ENCODE assay signal across 8 mouse cellular contexts in genomic region chr2:21367345-21368111, GRCm38 (mm10). TPM values are rescaled to one million over a fixed set of nuclear protein-coding genes. Genes with fewer than 3 reads are reported as not detected.
DNase-seq lines count a peak whose midpoint lies in the region; ATAC-seq and TF ChIP-seq lines count a peak whose summit lies in the region.

Gene Gpr158 (plus strand): TSS chr2:21367542.

- 3% methylated on average over 43 of the region's 43 CpGs for WGBS in hindbrain, embryonic 11.5 days
- WGBS in lung, embryonic 14.5 days = 4% methylated on average over 43 of the region's 43 CpGs

- no peak within 1 kb of the TSS for H3K27ac ChIP-seq in hindbrain, embryonic 11.5 days (ENCODE audit: low read depth, low read length)
- no peak within 1 kb of the TSS for H3K27ac ChIP-seq in lung, embryonic 14.5 days (ENCODE audit: low read depth)

- H3K4me2 ChIP-seq in hindbrain, embryonic 11.5 days (replicated peaks; ENCODE audit: low read depth, low read length) = peak within 1 kb of the TSS; percentile 55
- peak within 1 kb of the TSS; percentile 62 for H3K4me2 ChIP-seq in lung, embryonic 14.5 days

- H3K27me3 ChIP-seq in hindbrain, embryonic 11.5 days (ENCODE audit: control insufficient read depth, insufficient read depth, low read length) = peaks cover 18% of the 10 kb centered on the region; the same call in 1 of the 2 replicates
- peaks cover 19% of the 10 kb centered on the region for H3K27me3 ChIP-seq in lung, embryonic 14.5 days (ENCODE audit: insufficient read depth, low read length)

- H3K4me1 ChIP-seq in hindbrain, embryonic 11.5 days (replicated peaks; ENCODE audit: control insufficient read depth, insufficient read depth, low read length) = peaks cover 2% of the 10 kb centered on the region; the same call in 1 of the 2 replicates
- H3K4me1 ChIP-seq in lung, embryonic 14.5 days (ENCODE audit: insufficient read depth) = no peaks in the 10 kb centered on the region

- no peaks in the 10 kb centered on the region for H3K9me3 ChIP-seq in hindbrain, embryonic 11.5 days (ENCODE audit: control insufficient read depth, low read length)
- no peaks in the 10 kb centered on the region for H3K9me3 ChIP-seq in lung, embryonic 14.5 days (ENCODE audit: low read depth, low read length)

- no peaks in the 10 kb centered on the region for H3K36me3 ChIP-seq in hindbrain, embryonic 11.5 days (ENCODE audit: control insufficient read depth, insufficient read depth, low read length)
- H3K36me3 ChIP-seq in lung, embryonic 14.5 days (ENCODE audit: insufficient read depth) = no peaks in the 10 kb centered on the region

- H3K9ac ChIP-seq in hindbrain, embryonic 11.5 days (ENCODE audit: low read depth, low read length) = 0 out of 2 replicates have a peak within 1 kb of the TSS, but pooled peaks have one; percentile 21
- no peak within 1 kb of the TSS for H3K9ac ChIP-seq in lung, embryonic 14.5 days

- no peak for TF ChIP-seq CTCF in lung, embryonic 14.5 days (IDR thresholded peaks at IDR 0.05; ENCODE audit: low read depth)

- peak; percentile 27 for DNase-seq in NIH3T3 (ENCODE audit: low read depth)
- peak; percentile 96 for DNase-seq in cerebellum, adult 9-11 months
- DNase-seq in frontal cortex, postnatal 10 days (ENCODE audit: low spot score in 2 of 2) = peak; percentile 81 to 86
- DNase-seq in hindbrain, embryonic 11.5 days (ENCODE audit: low spot score) = peak; percentile 91
- DNase-seq in layer of hippocampus, adult 8-10 months (ENCODE audit: low spot score in 2 of 2) = peak; percentile 87 to 90
- peak; percentile 93 for DNase-seq in lung, embryonic 14.5 days
- DNase-seq in ovary, postnatal 36 days (ENCODE audit: low spot score) = peak; percentile 76
- peak; percentile 74 for DNase-seq in yolk sac, embryonic 10.5 days (ENCODE audit: low spot score)

- H3K4me3 ChIP-seq in hindbrain, embryonic 11.5 days (ENCODE audit: low read depth, low read length) = peak within 1 kb of the TSS; percentile 44
- H3K4me3 ChIP-seq in lung, embryonic 14.5 days (ENCODE audit: low read depth, low read length) = peak within 1 kb of the TSS; percentile 29

- ATAC-seq in hindbrain, embryonic 11.5 days (ENCODE audit: low FRiP score) = peak; percentile 99
- ATAC-seq in lung, embryonic 14.5 days (ENCODE audit: insufficient read depth) = peak; percentile 98

RNA-seq across cellular contexts. Expression of gene Gpr158, which starts in this region (rescaled TPM):
- polyA plus RNA-seq in hindbrain, embryonic 11.5 days (2014; fragmentation: Nextera tagmentation; extraction: Ambion mirVana) = 0.49 and 0.56 TPM in 2 replicates
- 10 to 100 TPM; 65.3 to 79.9 (median 71.4) TPM for total RNA-seq in layer of hippocampus, adult 8-10 months (2022)
- not detected in 2 replicates for polyA plus RNA-seq in lung, embryonic 14.5 days (2014; fragmentation: Nextera tagmentation; extraction: Ambion mirVana)

Comparison
In these comparisons a context has a peak if more than half of its experiments do, and no peak if none do; other contexts are left out.
1. Peak in DNase-seq, ATAC-seq, H3K4me3 ChIP-seq, H3K9ac ChIP-seq and H3K4me2 ChIP-seq in hindbrain, embryonic 11.5 days; RNA of the gene not detected or under 1 TPM.
2. Peak in DNase-seq, ATAC-seq, H3K4me3 ChIP-seq and H3K4me2 ChIP-seq in lung, embryonic 14.5 days; RNA of the gene not detected or under 1 TPM.
3. DNase-seq: peak in every context shown above with its lines; median percentile 96 in cerebellum, adult 9-11 months; 93 in lung, embryonic 14.5 days; 91 in hindbrain, embryonic 11.5 days; 88 in layer of hippocampus, adult 8-10 months; 84 in frontal cortex, postnatal 10 days; 76 in ovary, postnatal 36 days; 74 in yolk sac, embryonic 10.5 days; 27 in NIH3T3.